Mouse (Mus musculus): ENCODE results near the gene Bricd5.

The Bricd5 gene

GRCm38 (mm10) chr17:24483495-24483894 is 9.8 kb downstream of the Bricd5 start:
- DNase-seq (ENCODE audit: low read depth in 1 of 2, low spot score in 2 of 2): no peak

DNA sequence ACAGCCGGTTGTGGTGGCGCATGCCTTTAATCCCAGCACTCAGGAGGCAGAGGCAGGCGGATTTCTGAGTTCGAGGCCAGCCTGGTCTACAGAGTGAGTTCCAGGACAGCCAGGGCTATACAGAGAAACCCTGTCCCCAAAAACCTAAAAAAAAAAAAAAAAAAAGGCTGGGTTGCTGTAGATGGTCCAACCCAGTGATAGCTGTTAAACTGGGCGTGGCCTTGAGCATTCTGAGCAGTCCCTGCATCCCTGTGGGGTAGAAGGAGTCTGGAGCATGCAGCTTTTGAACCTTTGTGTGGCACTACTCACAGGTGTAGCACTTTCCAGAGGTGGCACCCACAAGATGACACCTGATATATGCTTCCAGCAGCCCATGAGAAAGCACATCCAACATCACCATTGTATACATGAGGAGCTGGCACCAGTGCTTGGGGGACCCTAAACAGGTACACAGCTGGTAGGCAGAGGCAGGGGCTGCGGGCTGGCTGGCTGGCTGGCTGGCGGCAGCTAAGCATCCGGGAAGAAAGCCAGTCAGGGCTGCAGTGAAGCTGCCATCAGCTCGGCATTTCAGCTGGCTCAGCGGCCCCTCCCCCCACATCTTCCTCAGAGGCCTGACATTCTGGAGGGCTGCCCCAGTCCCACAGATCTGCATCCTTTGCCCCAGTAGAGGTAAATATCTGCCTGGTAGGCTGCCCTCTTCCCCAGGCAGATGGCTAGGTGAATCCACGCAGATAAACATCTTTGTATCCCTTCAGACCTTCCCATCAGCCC is 11.6 kb downstream of the Bricd5 start:
- DNase-seq (ENCODE audit: low read depth in 1 of 2, low spot score in 2 of 2): no peak

DNA sequence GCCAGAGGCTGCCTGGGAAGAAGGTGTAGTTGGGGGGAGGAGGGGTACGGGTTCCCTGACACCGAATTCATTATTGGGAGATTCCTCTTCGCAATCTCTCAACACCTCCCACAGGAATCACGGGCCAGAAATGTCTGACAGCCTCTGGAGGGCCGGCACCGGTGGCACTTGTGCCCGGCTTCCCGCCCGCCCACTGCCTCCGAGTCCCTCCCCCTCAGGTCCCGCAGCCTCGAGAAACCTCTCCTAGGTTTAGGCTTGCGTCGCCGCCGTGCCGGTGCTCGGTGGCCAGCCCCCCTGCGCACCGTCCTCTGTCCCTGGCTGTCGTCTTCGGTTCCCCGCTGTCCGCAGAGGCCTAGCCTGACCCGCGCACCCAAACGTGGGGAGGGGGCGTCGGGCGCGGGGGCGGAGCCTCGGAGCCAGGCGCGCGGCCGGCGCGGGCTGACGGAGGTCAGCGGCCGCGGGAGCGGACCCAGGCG is 14.5 kb downstream of the Bricd5 start, which contains the start of gene Caskin1:
TSS of gene Caskin1 (plus strand) at position 416 of the 476 bp plus-strand sequence.
- DNase-seq (ENCODE audit: low read depth in 1 of 2, low spot score in 2 of 2): no peak

DNA sequence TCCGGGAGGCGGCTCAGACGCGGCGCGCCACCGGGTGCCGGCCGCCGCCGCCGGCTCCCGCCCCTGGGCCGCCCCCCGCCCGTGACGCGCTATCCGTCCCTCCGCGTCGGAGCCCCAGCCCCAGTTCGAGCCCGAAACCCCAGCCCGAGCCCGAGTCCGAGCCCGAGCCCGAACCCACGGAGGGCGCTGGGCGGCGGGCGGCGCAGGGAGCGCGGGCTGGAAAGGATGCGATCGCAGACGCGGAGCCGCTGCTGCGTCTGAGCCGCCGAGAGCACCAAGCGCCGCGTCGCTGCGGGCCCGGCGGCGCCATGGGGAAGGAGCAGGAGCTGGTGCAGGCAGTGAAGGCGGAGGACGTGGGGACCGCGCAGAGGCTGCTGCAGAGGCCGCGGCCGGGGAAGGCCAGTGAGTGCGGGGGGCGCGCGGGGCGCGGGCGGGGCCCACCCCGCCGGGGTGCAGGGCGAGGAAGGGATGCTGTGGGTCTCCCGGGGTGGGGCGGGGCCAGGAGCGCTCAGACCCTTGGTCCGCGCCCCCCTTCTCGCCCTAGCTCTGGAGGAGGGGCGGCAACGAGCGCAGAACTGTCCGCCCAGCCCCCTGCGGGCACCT is 15.1 kb downstream of the Bricd5 start:
- no peak for DNase-seq (ENCODE audit: low read depth in 1 of 2, low spot score in 2 of 2)

GRCm38 (mm10) chr17:24489265-24490030 is 15.8 kb downstream of the Bricd5 start:
- no peak for DNase-seq (ENCODE audit: low read depth in 1 of 2, low spot score in 2 of 2)

- no peak for DNase-seq (ENCODE audit: low read depth in 1 of 2, low spot score in 2 of 2)
Observed at GRCm38 (mm10) chr17:24490399-24490798, 16.7 kb downstream of the Bricd5 start.

- no peak for DNase-seq (ENCODE audit: low read depth in 1 of 2, low spot score in 2 of 2)
Observed at GRCm38 (mm10) chr17:24494627-24495335, 21.1 kb downstream of the Bricd5 start.

- DNase-seq (ENCODE audit: low read depth in 1 of 2, low spot score in 2 of 2): no peak
Observed at GRCm38 (mm10) chr17:24495443-24495842, 21.8 kb downstream of the Bricd5 start.

DNA sequence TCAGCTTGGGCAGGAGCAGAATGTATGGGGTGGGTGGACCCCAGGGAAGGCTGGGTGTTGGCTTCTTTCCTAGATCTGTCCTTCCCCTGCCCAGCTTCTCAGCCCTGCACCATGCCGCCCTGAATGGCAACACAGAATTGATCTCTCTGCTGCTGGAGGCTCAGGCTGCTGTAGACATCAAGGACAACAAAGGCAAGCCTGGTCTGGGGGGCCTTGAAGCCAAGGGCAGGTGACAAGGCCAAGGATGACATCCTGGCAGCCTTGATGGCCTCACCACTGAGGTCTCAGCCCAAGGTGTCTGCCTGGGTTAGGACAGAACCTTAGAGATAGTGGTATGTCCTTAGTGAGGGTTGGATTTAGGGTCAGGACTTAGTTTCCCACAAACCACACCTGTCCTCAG is 22.3 kb downstream of the Bricd5 start:
- no peak for DNase-seq (ENCODE audit: low read depth in 1 of 2, low spot score in 2 of 2)

DNA sequence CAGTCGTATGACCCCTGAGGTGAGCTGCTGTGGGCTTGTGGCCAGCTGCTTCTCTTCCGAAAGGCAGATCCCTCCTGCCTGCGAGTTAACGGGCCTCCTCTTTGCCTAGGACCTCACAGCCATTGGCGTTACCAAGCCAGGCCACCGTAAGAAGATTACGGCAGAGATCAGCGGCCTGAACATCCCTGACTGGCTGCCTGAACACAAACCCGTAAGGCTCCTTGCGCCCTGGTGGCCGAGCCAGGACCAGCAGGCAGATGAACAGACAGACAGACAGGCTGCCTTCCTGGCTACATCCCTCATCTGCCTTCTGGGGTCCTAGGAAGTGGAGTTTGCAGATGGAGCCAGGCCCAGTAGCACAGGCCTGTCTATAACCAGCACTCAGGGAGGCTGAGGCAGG is 28.5 kb downstream of the Bricd5 start:
- DNase-seq (ENCODE audit: low read depth in 1 of 2, low spot score in 2 of 2): no peak

- DNase-seq (ENCODE audit: low read depth in 1 of 2, low spot score in 2 of 2): no peak
Observed at GRCm38 (mm10) chr17:24504085-24504484, 30.4 kb downstream of the Bricd5 start.

- DNase-seq (ENCODE audit: low read depth in 1 of 2, low spot score in 2 of 2): no peak
Observed at GRCm38 (mm10) chr17:24505286-24505955, 31.7 kb downstream of the Bricd5 start.

GRCm38 (mm10) chr17:24506332-24507070 is 32.8 kb downstream of the Bricd5 start:
- no peak for DNase-seq (ENCODE audit: low read depth in 1 of 2, low spot score in 2 of 2)

DNA sequence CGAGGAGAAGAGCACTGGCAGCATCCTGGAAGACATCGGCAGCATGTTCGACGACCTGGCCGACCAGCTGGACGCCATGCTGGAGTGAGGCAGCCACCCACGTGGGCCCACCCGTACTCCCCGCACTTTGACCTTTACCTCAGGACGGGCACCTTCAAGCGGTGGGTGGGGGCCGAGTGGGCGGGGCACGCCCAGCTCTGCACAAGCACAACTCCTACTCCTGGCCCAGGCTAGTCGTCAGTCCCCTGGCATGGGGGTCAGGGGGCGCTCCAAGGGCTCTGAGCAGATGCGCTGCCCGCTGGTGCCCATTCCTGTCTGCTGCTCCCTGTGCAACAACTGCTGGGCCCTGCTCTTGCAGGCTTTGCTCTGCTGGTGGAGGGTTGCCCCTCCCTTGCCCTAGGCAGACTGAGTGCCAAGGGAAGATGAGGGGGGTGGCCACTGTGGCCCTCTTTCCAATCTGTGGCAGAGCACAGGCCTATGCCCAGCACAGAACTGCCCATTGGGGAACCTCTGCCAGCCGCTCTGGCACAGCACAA is 33.5 kb downstream of the Bricd5 start:
- no peak for DNase-seq (ENCODE audit: low read depth in 1 of 2, low spot score in 2 of 2)

- no peak for DNase-seq (ENCODE audit: low read depth in 1 of 2, low spot score in 2 of 2)
Observed at GRCm38 (mm10) chr17:24507806-24508460, 34.2 kb downstream of the Bricd5 start.

GRCm38 (mm10) chr17:24513609-24514008 is 39.9 kb downstream of the Bricd5 start:
- DNase-seq (ENCODE audit: low read depth in 1 of 2, low spot score in 2 of 2): no peak

DNA sequence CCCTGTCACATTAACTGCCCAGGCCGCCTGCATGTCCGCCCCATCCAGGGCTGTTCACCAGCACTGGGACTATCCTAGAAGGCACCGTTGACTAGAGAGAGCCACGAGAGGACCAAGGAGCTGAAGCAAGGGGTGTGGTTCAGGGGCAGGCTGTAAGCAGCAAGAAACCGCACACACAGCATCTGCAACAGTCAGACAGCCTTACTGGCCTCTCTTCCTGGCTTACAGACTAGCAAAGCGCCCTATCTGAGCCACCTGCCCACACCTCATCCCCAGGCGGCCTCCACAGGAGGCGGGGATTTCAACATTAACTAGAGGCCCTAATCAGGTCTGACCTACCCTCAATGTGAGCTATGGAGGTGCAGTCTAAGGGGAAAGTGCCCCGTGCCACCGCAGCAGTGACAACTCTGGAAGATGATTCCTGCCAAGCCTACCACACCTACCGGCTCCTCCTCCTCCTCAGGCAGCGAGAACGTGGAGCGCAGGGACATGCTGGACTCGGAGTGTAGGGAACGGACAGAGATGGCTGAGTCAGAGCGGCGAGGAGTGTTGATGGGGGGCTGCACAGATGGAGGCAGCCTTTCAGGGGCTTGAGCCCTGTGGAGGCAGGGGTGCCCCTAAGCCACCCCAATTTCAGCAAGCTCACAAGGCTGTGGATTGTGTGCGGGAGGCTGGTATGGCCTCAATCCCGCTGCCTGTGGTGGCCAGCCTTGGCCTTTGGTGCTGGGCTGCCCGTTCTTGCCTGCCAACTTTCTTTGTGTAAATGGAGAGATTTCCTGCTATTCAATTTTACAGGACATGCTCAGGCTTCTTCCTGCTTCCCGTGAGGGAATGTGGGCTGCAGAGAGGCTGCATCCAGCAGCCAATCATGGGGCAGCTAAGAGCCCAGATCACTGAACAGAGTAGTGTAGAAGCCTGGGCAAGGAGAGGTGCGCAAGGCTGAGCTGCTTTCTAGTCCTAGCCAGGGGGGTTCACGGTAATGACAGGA is 40.9 kb downstream of the Bricd5 start:
- DNase-seq (ENCODE audit: low read depth in 1 of 2, low spot score in 2 of 2): no peak

GRCm38 (mm10) chr17:24520450-24520849 is 46.8 kb downstream of the Bricd5 start:
- no peak for DNase-seq (ENCODE audit: low read depth in 1 of 2, low spot score in 2 of 2)

Measured in monocyte, adult 2 months (primary cell).